Mouse (Mus musculus) frontal cortex, postnatal 10 days (tissue): Measurements from ENCODE around the gene Zdhhc21.

ENCODE experiments used
- DNase-seq, 2 experiments: peaks; one replicate each; pipeline ENCODE4 v3.0.0; 2022; ENCODE audit warnings: low spot score in 2 of 2, mixed read lengths in 1 of 2

The Zdhhc21 gene

DNA sequence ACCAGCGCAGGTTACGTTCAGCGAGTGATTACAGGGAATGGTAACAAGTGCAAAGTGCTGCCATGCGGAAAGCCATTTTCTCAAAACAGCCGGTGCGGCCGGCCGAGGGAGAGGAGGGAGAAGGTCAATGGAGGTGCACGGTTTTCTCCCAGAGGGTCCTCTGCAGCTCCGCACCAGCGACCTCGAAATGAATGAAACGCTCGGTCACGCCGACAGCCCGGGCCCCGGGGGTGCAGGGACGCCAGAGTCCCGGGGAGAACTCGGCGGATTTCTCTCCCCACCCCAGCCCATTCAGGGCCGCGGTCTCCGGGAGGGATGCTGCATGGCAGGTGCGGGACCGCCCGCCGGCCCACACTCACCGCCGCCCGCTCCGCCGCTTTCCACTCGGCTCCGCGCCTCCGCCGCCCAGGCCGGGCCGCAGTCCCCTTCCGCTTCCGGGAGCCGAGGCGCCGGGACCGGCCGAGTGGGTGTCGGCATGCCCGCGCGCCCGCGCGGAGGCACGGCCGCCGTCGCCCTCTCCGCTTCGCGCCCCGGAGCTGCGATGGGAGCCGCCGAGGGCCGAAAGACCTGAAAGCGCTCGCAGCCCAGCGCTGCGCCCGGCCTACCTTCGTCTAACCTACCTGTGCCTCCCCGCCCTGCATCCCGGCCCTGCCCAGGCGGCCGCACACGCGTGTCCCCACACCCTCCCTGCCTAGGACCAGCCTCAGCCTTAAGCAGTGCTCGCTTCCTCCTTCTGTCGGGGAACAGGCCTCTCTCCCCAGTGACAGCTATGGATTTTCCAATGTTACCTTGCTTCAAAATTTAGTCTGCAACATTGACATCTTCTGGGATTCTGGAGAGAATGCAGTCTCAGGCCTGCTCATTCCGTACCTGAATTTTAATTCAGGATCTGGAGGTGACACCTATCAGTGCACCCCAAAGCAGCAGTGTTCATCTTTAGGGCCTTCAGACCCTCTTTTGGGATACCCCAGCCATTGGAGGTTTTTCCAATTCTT, at the start of gene Zdhhc21:
Zdhhc21 (minus strand) TSS at position 828 of the 995 bp plus-strand sequence.
- DNase-seq: peak; percentile 47 to 76

DNA sequence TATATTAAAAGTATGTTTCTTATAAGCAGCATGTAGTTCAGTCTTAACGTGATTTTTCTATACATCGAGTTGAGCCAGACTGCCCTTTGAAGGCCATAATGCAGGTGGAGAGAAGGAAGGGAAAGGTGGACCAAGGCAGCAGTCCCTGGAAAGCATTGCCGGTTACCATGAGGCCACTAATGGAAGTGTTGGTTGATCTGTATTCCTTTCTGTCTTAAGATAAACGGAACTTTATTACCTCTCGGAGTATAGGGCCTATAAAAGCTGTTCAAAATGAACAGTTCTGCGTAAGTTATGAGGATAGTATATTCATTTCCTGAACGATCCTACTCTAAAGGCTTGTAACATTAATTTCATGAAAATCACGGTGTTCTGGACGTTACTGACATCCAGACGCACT, 35.5 kb upstream of the Zdhhc21 start:
- DNase-seq: no peak

DNA sequence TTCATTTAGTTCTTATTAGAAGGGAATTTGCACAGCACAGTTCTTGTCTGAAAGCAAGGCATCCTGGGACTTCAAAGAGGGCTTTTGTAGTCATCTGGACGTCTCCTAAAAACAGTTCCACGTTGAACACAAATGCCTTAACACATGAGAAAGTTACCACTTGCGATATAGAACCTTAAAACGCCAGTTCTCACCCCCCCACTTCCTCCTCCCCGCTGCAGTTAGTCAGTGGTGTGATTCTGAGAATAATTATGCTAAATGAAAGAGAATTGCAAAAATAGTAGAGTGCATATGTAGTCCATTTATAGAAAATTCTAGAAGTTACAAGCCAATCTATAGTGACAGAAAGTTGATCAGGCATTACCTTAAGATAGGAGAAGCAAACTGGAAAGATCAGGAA, 32.5 kb upstream of the Zdhhc21 start:
- no peak for DNase-seq

DNA sequence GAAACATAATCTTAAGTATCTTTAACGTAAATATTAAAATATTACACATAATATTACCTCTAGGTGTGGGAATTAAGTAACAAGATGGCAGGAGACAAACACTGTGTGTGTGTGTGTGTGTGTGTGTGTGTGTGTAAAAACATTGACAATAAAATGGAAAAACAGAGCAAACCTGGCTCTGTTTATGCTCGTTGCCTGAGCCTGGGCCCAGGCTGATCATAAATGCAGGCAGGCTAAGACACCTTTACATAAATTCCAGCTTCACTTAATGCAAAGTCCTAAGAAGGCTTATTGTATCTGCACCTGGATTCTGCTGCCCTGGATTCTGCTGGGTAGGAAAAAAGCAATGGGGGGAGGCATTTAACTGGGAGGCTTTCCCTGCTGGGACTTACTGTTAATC, 31.8 kb upstream of the Zdhhc21 start:
- DNase-seq: no peak

DNA sequence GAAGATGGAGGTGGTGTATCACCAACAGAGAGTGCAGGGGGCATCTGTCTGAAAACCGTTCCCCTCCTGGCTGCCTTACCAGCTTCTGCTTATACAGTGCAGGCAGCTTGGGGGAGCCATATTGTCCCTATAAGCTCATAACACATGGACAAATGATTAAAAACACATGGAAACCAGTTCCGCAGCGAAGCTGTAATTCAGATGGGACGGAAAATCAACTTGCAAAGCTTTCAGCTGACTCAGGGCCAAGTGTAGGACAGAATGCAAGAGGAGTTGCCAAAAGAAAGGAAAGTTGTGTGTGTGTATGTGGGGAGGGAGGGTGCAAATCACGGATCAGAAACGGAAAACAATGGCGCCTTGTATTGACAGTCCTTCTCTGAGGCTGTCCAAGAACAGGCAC, 31.3 kb upstream of the Zdhhc21 start:
- no peak for DNase-seq

DNA sequence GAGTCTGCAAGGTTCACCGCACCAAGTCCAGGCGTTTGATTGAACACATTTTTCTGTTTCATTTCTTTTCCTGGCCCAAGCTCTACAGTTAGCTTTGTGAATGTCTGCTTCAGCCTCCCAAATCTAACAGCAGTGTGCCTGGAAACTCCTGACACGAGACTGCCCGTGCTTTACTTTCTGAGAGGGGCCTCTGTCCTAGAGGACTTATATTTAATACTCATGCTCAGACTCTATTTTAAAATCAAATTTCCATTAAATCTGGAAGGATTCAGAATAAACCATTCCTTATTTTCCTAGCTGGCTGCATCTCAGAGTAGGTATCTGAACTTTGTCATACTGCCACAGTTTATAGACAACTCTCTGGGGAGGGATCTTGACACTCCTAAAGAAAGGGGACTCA, 30.8 kb upstream of the Zdhhc21 start:
- DNase-seq: no peak

DNA sequence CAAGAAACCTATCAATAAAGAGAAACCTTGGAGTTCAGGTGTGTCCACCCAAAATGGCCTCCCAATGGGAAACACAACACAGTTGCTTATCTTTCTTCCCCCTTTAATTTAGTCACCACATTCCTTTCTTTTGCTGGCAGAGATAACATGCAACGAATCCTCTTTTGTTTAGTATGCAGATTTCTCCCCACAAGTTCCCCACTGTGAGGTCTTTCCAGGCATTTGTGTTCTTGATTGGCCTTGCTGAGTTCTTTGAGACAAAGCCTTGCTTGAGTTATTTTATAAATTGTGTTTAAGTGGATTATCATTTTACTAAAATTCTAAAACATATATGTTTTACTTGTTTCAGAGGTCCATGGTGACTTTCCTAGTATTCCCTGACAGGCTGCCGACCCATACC, 26.4 kb upstream of the Zdhhc21 start:
- no peak for DNase-seq

DNA sequence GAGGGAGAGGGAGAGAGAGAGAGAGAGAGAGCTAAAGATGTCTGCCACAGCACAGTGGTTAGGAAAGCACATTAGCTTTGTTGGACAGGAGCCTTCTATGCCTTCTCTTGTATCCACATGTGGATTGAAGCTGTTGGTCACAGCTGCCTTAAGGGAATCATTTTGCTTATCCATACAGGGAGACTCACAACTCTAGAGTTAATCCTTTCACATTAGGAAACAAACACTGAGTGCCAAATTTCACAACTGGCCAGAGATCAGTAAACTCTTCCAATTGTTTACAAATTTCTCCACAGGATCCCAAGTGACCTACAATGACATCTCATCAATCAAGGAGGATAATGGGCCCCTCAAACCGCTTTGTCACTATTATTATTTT, 25.8 kb upstream of the Zdhhc21 start:
- no peak for DNase-seq

DNA sequence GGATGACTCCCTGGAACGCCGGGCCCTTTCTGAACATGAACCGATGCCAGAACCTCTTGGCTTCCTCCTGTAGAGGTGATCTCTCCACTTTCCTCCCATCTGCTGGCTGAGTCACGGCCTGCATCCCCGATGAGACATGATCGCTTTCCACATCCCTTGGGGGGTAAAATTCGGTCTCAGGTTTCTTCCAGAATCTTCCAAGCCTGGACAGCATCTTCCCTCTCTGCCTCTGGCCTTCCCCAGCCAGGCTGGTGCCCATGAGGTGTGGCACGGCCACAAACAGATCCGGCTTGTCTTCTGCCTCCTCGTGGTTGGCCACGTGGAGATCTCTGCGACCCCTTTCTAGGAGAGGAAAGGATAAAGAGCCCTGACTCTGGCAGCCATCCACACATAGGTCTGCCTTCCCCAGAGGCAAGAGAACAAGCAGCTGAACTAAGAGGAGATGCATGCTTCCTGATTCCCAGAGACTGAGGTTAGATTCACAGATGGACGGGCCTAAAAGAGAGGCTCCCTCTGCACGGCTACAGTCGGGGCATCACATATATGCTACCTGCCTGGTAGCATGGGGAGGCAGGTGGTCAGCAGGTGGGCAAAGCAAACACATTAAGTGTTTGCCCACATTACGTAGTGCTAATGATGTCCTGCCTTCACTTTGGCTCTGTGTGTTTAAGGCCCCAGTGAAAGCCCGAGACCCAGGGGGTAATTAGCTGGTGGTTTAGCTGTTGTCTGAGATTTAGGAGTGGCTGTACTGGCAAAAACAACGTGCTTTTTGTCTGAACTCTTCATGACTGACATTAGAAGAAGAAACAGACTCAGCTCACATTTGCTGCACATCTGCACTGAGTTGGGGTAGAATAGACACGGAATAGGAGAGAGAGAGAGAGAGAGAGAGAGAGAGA, 25.1 kb upstream of the Zdhhc21 start, which contains the start of gene Cer1:
Cer1 (minus strand) TSS at position 513 of the 899 bp plus-strand sequence.
- DNase-seq: no peak

DNA sequence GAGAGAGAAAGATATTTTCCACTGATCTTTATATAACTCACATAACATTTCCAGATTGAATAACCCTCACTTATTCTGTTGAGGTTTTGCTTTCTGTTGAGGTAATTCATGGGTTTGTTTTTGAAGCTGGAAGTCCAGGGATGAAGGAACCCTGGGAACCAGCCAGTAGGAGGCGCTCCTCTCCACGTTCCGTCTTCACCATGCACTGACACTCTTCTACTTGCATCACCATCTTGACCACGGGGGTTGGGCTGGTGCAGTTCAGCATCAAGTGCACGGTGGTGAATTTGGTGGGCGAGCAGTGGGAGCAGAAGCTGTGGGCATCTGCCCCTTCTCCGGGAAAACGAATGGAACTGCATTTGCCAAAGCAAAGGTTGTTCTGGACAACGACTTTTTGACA, 22.7 kb upstream of the Zdhhc21 start:
- no peak for DNase-seq

DNA sequence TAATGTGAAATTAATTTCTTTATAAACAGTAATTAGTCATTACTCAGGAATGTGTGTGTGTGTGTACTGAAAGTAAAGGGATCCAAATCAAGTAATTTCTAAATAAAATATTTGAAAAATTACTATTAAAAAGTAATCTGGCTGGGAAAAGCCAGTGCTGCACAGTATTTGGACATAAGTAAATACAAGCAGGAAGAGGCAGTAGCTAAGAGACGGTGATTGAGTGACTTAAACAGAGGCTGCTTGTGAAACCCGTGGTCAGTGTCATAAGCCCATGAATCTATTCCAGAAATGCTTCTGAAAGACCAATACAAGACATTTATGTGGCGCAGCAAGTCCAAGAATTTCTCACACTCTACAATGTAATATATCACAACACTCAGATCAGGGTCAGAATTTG, 21.6 kb upstream of the Zdhhc21 start:
- no peak for DNase-seq

DNA sequence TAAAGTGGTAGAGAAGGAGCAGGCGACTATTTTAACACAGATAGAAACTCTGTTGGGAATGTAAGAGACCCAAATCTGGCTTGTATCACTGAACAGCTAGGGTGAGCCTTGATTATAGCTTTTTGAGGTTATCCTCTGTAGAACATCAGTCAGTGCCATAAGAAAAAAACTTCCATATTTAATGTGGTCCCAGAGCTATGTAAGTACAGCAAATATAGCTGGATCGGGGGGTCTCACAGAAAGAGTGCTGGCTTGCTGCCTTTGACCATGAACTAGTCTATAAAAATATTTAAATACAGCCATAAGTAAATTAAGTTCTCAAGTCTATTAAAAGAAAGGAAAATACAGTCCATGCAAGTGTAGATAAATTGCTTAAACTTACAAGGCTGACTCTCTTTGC, 20.5 kb upstream of the Zdhhc21 start:
- DNase-seq: no peak

DNA sequence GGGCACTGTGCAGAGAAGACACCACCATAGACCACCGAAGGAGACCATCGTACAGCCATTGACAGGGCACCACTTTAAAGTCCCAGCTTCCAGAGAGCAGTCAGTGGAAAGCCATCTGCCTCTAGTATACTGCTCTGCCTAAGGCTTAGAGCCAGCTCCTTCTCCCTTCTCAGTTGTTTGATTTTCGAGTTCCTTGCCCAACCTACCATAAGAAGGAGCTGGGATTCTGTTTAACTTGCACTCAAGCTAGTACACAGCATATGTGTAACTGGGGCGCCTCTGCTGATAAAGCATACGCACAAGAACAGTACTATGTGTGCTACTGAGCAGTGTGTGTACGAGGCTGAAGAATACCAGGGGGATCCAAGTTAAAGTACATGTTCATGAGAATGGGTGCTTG, 19.4 kb upstream of the Zdhhc21 start:
- no peak for DNase-seq

DNA sequence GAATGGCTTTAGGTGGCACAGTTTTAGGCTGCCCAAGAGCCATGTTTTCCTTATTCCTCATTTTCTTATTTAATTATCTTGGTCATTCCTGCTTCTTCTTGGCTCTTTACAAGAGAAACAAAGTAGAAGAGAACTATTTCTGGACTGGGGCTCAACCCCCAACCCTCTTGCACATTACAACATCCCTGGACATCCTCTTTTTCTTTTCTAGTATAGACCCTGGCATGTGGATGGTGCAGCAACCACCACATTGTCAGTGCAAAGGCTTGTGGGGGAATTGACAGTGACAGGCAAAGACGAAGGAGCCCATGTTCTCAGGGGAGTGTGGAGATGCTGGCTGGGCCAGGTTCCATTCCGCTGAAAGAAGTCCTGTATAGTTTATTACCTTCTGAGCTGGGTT, 16.9 kb upstream of the Zdhhc21 start:
- no peak for DNase-seq

DNA sequence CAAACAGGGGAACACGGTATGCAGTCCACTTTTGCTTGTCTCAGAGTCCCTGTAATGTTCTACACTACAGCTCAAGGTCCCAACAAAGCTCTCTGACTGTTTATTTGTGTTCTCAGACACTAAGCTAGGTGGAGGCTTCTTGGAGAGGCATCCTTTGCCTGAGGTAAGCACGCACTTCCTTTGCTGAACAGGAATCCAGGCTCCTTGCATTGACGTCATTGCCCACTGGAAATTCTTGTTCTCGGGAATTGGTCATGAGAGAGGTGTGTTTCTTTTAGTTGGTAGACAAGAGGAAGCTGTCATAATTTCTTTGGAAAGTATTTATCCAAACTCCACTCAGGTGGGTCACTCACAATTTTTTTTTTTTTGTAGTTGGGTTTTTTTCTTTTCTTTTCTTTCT, 15.8 kb upstream of the Zdhhc21 start:
- no peak for DNase-seq

DNA sequence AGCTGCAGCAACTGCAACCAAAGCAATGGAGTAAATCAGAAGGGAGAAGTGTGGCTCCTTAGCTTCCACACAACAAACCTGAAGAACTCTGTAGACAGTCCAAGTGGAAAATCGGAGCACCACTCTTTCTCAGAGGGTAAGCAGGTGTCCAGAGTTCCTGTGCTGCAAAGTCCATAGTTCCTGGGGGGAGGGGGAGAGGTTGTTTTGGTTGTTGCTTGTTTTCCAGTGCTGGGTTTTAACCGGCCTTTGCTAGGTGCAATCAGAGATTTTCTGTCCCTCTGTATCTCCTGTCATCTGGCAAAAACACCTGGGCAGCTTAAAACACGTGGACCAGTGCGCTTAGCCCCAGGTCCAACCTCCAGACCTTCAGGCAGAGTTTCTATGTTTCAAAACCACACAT, 15.0 kb upstream of the Zdhhc21 start:
- DNase-seq: no peak

DNA sequence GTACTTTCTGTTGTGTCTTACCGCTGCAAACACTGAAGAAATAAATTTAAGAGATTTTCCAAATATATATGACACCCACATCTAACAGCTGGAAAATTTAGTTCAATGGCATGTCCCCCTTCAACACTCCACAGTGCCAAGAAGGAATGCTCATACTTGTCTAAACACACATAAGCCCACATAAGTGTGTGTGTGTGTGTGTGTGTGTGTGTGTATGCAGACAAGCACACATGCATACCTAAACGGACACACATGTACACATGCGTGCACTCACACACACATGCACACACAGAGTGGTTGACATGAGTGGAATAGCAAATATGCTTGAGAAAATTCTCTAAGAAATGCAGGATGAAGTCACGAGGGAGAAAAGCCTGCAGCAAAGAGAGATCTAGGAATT, 12.8 kb upstream of the Zdhhc21 start:
- no peak for DNase-seq

DNA sequence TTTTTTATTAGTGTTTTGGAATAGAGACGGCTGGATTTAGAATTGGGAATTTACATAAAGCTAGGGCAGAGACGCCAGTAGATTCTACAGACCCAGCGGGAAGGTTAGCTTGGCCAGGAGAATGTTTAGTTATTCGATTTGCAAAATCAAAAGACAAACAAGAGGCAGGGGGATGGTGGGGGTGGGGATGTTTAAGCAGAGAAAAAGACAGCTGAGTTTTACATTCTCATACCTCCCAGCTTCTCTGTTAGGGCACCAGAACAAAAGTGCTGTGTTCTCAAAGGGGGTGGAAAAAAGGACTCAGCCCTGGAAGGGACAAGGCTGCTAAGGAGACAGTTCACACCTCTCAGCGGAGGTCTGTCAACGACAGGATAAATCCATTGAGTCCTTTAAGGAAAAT, 12.4 kb upstream of the Zdhhc21 start:
- DNase-seq: no peak

DNA sequence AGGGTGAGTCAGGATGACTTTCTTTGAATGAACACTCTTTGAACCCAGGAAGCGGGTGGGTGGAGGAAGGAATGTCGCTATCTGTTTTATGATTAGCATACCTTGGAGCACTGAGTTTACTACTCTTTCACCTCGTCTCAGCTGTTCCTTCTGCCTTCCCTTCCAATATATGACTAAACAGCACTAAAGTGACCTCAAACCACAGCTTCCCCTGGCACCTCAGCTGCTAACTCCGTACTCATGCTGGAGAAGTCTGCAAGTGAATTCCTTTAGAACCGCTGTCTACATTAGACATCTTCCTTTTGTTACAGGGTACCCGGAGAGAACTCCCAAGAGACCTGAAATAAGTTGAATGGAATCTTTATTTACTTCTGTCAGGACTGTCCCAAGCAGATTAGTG, 11.2 kb upstream of the Zdhhc21 start:
- no peak for DNase-seq

DNA sequence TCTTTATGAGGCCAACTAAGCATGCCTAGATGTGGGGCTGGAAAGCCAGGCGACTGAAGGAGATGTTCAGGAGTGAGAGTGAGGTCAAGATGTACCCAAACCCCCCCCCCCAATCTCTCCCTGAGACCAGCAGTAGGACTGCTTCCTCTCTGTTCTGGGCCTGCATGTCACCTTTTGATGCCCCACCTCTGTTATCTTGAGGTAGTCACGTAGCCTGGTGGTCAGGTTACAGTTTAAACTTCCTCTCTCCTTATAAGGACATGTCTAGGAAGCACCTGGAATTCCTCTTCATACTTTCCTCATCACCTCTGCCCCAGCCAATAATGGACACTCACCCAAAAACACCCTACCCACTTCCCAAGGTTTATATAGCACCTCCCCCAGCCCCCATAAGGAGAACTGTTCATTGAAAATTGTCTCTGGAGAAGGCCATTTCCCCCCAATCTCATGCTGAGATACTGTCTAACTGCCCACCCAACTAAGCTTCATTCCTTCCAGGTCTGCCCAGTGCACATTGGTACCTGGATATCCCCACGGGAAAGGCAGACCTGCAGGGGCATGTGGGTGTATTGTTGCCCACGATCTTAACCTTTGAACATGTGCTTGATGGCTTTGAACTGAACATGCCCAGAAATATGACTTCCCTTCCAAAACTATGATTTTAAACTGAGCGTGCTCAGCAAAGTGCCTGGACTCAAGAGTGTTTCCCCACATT, 8.1 kb upstream of the Zdhhc21 start:
- DNase-seq: no peak

DNA sequence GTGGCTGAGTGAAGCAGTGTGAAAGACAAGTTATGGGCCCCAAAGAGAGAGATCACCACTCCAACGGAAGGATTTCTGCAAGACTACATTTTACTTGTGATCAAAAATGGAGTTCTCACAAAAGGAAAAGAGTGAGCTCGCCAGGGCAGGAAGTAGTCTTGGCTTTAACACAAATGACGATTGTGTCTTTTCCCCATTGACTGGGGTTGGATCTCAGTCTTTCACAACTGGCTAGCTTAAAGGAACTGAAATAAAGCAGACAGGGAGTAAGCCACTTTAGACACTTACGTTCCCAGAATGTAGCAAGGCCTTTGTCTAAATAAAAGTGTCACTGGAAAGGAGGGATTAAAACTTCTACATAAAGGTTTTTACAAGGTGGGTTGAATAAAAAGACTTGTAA, 7.4 kb upstream of the Zdhhc21 start:
- DNase-seq: no peak
